Mouse (Mus musculus) ovary, adult 10 weeks (tissue): ENCODE measurements around the gene Tex22. TPM values are rescaled to one million over a fixed set of nuclear protein-coding genes. Genes with fewer than 3 reads are reported as not detected.

Experiments
- polyA plus RNA-seq: library from polyadenylated mRNA; stranded (reverse); fragments of 350-450 nt; fragmentation: Illumina TruSeq; extraction: RNeasy Lipid Tissue Mini Kit (QIAGEN cat#74804); gene quantifications from one replicate; pipeline ENCODE4 v1.2.3, GENCODE M21; 2014

Tex22 gene
- not detected for polyA plus RNA-seq

DNA sequence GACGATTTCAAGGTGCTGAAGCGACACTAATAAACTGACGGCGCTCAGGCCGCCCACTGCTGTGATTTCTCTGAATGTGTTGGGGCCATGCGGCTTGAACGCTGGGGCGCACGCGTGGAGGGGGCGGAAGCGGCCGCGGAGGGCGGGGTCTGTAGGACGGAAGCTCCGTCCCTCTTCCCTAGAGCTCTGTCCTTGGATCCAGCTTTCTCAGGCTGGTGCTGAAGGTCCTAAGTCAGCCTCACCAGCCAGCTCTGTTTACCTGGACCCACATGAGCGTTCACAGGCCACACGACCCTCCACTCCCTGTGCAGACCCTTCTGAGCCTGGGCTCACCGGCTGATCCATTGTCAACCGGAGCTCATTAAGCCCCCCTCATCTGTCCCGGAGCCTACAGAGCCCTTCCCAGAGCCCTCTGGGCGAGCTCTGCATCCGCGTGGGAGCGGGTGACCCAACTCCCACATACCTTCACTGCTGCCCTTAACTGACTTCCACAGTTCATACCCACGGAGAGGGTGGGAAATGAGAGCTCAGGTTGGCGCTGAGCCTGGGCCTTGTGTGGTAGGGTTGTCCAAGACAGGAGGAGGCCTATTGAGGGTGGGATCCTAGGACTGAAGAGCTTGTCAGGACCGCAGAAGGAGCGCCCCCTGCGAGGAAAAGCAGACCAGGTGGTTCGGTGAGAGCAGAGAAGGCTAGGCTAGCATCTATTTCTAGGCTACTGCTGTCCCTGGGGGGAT is at the start of gene Tex22:
Tex22 (plus strand) TSS at position 174 of the 734 bp plus-strand sequence.

DNA sequence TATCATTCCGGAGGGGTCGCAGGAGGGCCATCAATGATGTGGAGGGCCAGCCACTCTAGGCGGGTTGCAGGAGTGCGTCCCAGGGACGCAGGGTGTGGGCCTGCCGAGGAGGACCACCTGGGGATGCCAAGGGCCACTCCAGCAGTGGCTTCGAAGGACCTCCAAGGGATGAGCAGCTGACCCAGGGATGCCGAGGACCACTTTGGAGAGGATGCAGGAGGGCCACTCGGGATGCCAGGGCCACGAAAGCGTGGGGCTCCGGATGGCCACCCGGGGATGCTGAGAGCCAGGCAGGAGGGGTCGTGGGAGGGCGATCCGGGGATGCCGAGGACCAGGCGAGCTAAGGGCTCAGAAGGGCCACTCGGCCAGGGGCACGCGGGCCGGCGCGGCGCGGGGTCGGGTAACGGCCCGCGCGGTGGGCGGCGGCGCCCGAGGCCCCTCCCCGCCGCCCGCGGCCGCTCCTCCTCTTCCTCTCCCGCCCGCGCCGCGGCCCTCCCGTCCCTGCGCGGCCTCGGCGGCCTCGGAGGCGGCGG is 23.5 kb downstream of the Tex22 start, which contains the start of gene Mta1:
Mta1 (plus strand) TSS at position 530 of the 533 bp plus-strand sequence.

Other genes starting within 250 kb of the Tex22 start
- 18.1 TPM for gene Cdca4, start 245.1 kb upstream of the Tex22 start, polyA plus RNA-seq
- gene Gpr132, start 206.3 kb upstream of the Tex22 start, polyA plus RNA-seq, result 0.17 TPM
- gene Jag2, start 144.7 kb upstream of the Tex22 start, polyA plus RNA-seq, result 0.26 TPM
- gene Nudt14, start 132.4 kb upstream of the Tex22 start, polyA plus RNA-seq, result 1.6 TPM
- gene Btbd6, start 98.0 kb upstream of the Tex22 start, polyA plus RNA-seq, result 0.77 TPM
- 12.9 TPM for gene Brf1, start 73.8 kb upstream of the Tex22 start, polyA plus RNA-seq
- gene Pacs2, start 60.0 kb upstream of the Tex22 start, polyA plus RNA-seq, result 6.7 TPM
- 22.5 TPM for gene Mta1, start 23.8 kb downstream of the Tex22 start, polyA plus RNA-seq
- gene Crip2, start 65.7 kb downstream of the Tex22 start, polyA plus RNA-seq, result not detected
- 1.1 TPM for gene Crip1, start 71.8 kb downstream of the Tex22 start, polyA plus RNA-seq
- gene Tedc1, start 81.9 kb downstream of the Tex22 start, polyA plus RNA-seq, result 0.34 TPM
- gene Tmem121, start 111.4 kb downstream of the Tex22 start, polyA plus RNA-seq, result not detected